Mouse (Mus musculus) central nervous system, embryonic 11.5 days (tissue): ENCODE data around the gene Snx9. TPM values are rescaled to one million over a fixed set of nuclear protein-coding genes. Genes with fewer than 3 reads are reported as not detected.

ENCODE experiments used
- polyA plus RNA-seq: library from polyadenylated mRNA; depleted of rRNA; stranded (reverse); fragments of >200 nt; gene quantifications from 2 replicates; pipeline ENCODE4 v1.2.3, GENCODE M21; 2012; rRNA removed

The Snx9 gene
- 17.3 and 22.6 TPM in 2 replicates for polyA plus RNA-seq

DNA sequence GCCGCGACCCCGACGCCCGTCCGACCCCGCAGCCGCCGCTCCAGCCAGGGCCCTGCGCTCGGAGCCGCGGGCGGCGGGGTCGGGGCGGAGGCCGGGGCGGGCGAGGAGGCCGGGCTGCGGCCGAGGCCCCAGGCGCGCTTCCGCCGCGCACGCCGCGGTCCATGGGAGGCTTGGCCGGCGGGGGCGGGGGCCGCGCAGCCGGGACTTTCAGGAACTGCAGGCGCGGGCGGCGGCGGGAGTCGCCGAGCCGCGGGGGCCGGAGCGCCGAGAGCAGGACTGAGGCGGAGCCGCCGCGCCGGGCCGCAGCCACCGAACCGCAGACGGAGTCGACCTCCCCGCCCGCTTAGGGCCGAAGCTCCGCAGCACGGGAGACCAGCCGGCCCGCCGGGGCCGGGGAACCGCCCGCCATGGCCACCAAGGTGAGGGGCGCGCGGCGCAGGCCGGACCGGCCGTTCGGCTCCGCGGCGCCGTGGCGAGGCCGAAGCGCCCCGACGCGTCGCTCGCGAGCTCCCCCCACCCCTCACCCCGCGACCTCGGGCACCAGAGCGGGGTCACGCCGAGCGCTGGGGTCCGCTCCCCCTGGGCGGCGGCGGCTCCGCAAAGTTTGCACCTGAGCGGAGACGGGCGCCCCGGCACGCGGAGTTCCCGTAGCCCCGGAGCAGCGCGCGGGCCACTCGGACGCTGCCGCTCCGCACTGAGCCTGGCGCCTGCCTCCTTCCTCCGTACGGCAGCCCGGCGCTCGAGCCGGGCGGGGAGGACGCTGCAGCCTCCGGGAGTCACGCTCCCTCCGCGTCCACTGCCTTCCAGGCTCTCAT is at the start of gene Snx9:
Snx9 (plus strand) TSS at position 202 of the 815 bp plus-strand sequence.

GRCm38 (mm10) chr17:5941230-5942043 is 100.3 kb downstream of the Snx9 start, which contains the start of gene Synj2:
TSS of gene Synj2 (plus strand) at chr17:5941280.

Other genes with a start within 250 kb of the Snx9 start
- gene Synj2, start 100.0 kb downstream of the Snx9 start, polyA plus RNA-seq = 3.0 TPM in 2 replicates
- 9.5 and 16.8 TPM in 2 replicates for gene Serac1, start 238.4 kb downstream of the Snx9 start, polyA plus RNA-seq
- gene Gtf2h5, start 238.5 kb downstream of the Snx9 start, polyA plus RNA-seq = 98.1 and 111 TPM in 2 replicates